Mouse (Mus musculus): ENCODE measurements around the gene Chd2. TPM values are rescaled to one million over a fixed set of nuclear protein-coding genes. Genes with fewer than 3 reads are reported as not detected.

Chd2 gene
- polyA plus RNA-seq, 1 experiment: 48.6 TPM

DNA sequence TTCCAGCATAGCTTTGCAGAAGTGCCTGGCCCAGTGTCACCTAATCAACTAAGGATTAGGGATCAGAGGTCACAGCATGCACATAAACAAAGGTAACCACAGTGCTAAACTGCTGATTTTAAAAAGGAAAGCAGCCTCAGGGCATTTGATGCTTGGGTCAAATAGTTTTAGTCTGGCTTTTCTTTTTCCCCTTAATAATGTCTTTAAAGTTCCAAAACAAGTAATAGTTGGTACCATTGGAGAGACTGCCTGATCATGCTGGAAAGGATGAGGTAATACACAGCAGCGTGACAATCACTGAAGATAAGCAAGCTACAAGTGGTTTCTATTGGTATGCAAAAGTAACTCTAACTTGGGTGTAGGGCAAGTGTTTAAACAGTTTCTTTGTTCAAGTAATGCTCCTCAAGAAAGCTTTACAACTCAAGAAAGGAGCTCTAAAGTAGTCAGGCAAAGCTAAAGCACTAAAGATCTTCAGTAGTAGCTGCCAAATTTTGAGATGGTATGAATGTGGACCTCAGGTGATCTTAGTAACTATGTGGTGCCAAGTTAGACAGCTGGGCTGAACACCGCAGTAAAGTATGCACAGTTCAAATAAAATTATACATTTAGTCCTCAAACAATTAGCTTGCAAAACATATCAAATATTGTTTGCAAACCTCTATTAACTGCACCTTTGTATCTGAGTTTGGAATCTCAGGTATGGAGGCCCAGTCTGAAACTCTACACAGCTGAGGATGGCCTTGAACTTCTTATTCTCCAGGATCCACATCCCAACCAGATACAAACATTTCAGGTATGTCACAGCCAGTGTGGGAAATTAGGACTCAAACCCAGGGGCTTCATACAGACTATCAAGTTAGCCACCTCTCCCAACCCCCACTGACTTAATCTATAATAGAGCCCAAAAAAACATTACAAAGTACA is 6.4 kb downstream of the Chd2 start:
- Histone ChIP-seq H3K36me3 (ENCODE audit: control insufficient read depth, insufficient read depth, low read length) (peaks cover 3% of the 10 kb centered on the region), H3K4me3 (ENCODE audit: extremely low read depth, insufficient read depth, insufficient read length) (no peak overlapping the region)

DNA sequence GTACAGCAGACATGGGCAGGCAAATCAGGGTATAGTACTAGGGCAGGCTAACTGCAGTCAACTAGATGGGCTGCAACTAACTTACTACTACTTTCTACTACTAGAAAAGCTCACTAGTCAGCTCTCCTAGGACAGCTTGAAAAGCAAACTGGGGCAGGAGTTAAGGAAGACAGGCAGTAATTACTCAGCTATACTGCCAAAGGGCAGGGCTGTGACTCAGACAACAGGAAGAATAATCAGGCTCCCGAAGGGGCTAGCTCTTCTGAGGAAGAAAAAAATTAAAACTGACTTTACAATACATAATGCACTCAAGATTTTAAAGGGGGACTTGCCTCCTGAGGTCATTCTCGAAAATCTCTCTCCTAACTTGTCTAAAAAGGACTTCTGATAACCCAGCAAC is 8.2 kb downstream of the Chd2 start:
- H3K27ac ChIP-seq (ENCODE audit: insufficient read depth, low read length): peak overlapping the region; percentile 74
- no peak overlapping the region for H3K4me3 ChIP-seq (ENCODE audit: extremely low read depth, insufficient read depth, insufficient read length)
- peaks cover 29% of the 10 kb centered on the region for H3K4me1 ChIP-seq (ENCODE audit: control insufficient read depth, insufficient read depth, insufficient read length)
- TF ChIP-seq CTCF (IDR thresholded peaks at IDR 0.05; ENCODE audit: extremely low read depth, insufficient read depth, insufficient read length, insufficient replicate concordance) (no peak), POLR2A (IDR thresholded peaks at IDR 0.05; ENCODE audit: low read depth, low read length) (no peak)
- no peak for DNase-seq (ENCODE audit: low read depth in 1 of 2, low spot score in 2 of 2)
- 37% methylated on average over 2 of the region's 2 CpGs for WGBS
- H3K27me3 ChIP-seq (ENCODE audit: control insufficient read depth, insufficient read depth, low read length): no peaks in the 10 kb centered on the region
- peaks cover 7% of the 10 kb centered on the region for H3K36me3 ChIP-seq (ENCODE audit: control insufficient read depth, insufficient read depth, low read length)

More for the DNA sequence above, 6.4 kb downstream of the Chd2 start:
- H3K27me3 ChIP-seq (ENCODE audit: control insufficient read depth, insufficient read depth, low read length): no peaks in the 10 kb centered on the region
- 71% methylated on average over 2 of the region's 2 CpGs for WGBS
- TF ChIP-seq CTCF (IDR thresholded peaks at IDR 0.05; ENCODE audit: extremely low read depth, insufficient read depth, insufficient read length, insufficient replicate concordance) (no peak), POLR2A (IDR thresholded peaks at IDR 0.05; ENCODE audit: low read depth, low read length) (no peak)
- no peak for DNase-seq (ENCODE audit: low read depth in 1 of 2, low spot score in 2 of 2)
- peaks cover 26% of the 10 kb centered on the region for H3K4me1 ChIP-seq (ENCODE audit: control insufficient read depth, insufficient read depth, insufficient read length)
- no peak overlapping the region for H3K27ac ChIP-seq (ENCODE audit: insufficient read depth, low read length)

DNA sequence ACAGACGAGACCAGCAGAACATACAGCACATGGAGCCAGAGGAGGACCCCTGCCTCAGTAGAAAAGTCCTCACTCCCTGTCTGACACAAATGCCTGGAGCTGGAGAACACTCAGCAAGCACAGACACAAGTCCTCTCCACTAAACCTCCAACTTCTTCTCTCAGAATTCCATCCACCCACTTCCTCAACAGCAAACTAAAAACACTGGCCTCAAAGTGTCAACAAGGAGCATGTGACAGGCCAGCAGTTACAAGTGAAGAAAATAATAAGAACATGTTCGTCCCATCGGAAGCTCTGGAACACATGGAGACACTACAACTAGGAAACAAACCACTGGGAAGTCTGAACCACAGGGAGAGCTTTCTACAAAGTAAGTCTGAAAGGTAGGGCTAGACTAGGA is 8.7 kb downstream of the Chd2 start:
- WGBS: 59% methylated on average over 3 of the region's 3 CpGs
- H3K4me1 ChIP-seq (ENCODE audit: control insufficient read depth, insufficient read depth, insufficient read length): peaks cover 29% of the 10 kb centered on the region
- no peak for TF ChIP-seq CTCF (IDR thresholded peaks at IDR 0.05; ENCODE audit: extremely low read depth, insufficient read depth, insufficient read length, insufficient replicate concordance)
- no peak for TF ChIP-seq POLR2A (IDR thresholded peaks at IDR 0.05; ENCODE audit: low read depth, low read length)
- no peak for DNase-seq (ENCODE audit: low read depth in 1 of 2, low spot score in 2 of 2)
- H3K27ac ChIP-seq (ENCODE audit: insufficient read depth, low read length): peak overlapping the region; percentile 74
- H3K4me3 ChIP-seq (ENCODE audit: extremely low read depth, insufficient read depth, insufficient read length): no peak overlapping the region
- H3K36me3 ChIP-seq (ENCODE audit: control insufficient read depth, insufficient read depth, low read length): peaks cover 7% of the 10 kb centered on the region
- no peaks in the 10 kb centered on the region for H3K27me3 ChIP-seq (ENCODE audit: control insufficient read depth, insufficient read depth, low read length)

DNA sequence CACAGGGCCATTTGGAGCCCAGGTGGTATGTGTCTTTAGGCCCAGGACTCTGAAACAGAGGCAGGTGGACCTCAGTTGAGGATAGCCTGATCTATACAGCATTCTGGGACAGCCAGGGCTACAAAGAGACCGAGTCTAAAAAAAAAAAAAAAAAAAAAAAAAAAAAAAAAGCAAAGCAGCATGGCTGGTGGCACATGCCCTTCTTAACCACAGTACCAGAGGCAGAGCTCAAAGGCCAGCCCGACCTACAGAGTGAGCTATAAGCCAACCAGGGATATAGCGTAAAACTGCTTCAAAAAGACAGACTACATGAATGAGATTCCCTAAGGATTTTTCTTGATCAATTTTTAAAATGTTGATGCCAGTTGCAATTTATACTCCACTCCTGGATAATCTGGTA is 9.5 kb downstream of the Chd2 start:
- H3K4me1 ChIP-seq (ENCODE audit: control insufficient read depth, insufficient read depth, insufficient read length): peaks cover 29% of the 10 kb centered on the region
- 50% methylated on average over 3 of the region's 3 CpGs for WGBS

DNA sequence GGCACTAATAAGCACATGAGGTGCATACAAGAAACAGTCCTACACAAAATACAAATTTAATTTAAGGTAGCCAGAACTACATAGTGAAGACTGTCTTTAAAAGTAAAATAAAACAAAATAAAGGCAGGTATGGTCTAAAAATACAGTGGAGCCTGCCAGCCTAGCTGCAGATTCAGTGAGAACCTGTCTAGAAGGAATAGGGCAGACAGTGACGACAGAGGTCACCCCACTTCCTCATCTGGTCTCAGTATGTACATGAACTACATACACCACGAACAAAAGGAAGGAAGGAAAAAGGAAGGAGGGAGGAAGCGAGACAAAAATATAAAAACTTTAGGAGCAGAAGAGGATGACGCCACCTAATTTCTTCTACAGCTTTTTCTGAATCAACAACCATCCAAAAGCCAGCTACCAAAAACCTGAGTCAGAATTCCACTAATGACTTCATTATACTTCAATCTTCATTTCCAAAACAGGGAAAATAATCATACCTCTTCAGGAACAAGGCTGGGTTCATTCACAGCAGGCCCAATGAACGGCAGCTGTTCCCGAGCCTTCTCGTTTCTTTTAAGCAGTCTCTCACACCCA is 10.0 kb downstream of the Chd2 start:
- 34% methylated on average over 7 of the region's 7 CpGs for WGBS
- peak overlapping the region; percentile 73 for H3K27ac ChIP-seq (ENCODE audit: insufficient read depth, low read length)
- peak; percentile 48 to 52 for DNase-seq (ENCODE audit: low read depth in 1 of 2, low spot score in 2 of 2)
- no peak overlapping the region for H3K4me3 ChIP-seq (ENCODE audit: extremely low read depth, insufficient read depth, insufficient read length)
- peaks cover 29% of the 10 kb centered on the region for H3K4me1 ChIP-seq (ENCODE audit: control insufficient read depth, insufficient read depth, insufficient read length)
- H3K36me3 ChIP-seq (ENCODE audit: control insufficient read depth, insufficient read depth, low read length): peaks cover 7% of the 10 kb centered on the region
- TF ChIP-seq CTCF (IDR thresholded peaks at IDR 0.05; ENCODE audit: extremely low read depth, insufficient read depth, insufficient read length, insufficient replicate concordance): no peak
- TF ChIP-seq POLR2A (IDR thresholded peaks at IDR 0.05; ENCODE audit: low read depth, low read length): no peak
- no peaks in the 10 kb centered on the region for H3K27me3 ChIP-seq (ENCODE audit: control insufficient read depth, insufficient read depth, low read length)

More for the DNA sequence above, 9.5 kb downstream of the Chd2 start:
- H3K27ac ChIP-seq (ENCODE audit: insufficient read depth, low read length): peak overlapping the region; percentile 30
- DNase-seq (ENCODE audit: low read depth in 1 of 2, low spot score in 2 of 2): no peak
- no peak overlapping the region for H3K4me3 ChIP-seq (ENCODE audit: extremely low read depth, insufficient read depth, insufficient read length)
- no peak for TF ChIP-seq CTCF (IDR thresholded peaks at IDR 0.05; ENCODE audit: extremely low read depth, insufficient read depth, insufficient read length, insufficient replicate concordance)
- TF ChIP-seq POLR2A (IDR thresholded peaks at IDR 0.05; ENCODE audit: low read depth, low read length): no peak
- no peaks in the 10 kb centered on the region for H3K27me3 ChIP-seq (ENCODE audit: control insufficient read depth, insufficient read depth, low read length)
- peaks cover 7% of the 10 kb centered on the region for H3K36me3 ChIP-seq (ENCODE audit: control insufficient read depth, insufficient read depth, low read length)

DNA sequence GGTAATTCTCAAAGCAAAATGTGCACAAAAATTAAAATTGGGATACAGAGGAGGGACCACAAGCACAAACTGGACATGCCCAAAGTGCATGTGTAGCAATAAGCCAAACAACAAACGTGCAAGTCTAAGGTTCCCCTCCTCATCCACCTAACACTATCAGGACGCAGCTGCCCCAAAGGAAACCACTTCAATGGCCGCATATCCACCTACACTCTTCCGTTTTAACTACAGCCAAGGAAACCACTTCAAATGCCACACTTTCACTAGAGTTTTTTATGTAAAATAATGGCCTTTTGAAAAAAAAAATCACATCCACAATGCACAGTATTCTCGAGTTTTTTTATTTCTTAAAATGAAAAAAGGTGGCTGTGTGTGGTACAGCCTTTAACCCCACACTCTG is 10.8 kb downstream of the Chd2 start:
- H3K36me3 ChIP-seq (ENCODE audit: control insufficient read depth, insufficient read depth, low read length): peaks cover 7% of the 10 kb centered on the region; the same call in 1 of the 2 replicates
- no peak overlapping the region for H3K4me3 ChIP-seq (ENCODE audit: extremely low read depth, insufficient read depth, insufficient read length)
- no peak for DNase-seq (ENCODE audit: low read depth in 1 of 2, low spot score in 2 of 2)
- TF ChIP-seq POLR2A (IDR thresholded peaks at IDR 0.05; ENCODE audit: low read depth, low read length) (no peak), CTCF (IDR thresholded peaks at IDR 0.05; ENCODE audit: extremely low read depth, insufficient read depth, insufficient read length, insufficient replicate concordance) (no peak)
- H3K27ac ChIP-seq (ENCODE audit: insufficient read depth, low read length): peak overlapping the region; percentile 73
- peaks cover 29% of the 10 kb centered on the region for H3K4me1 ChIP-seq (ENCODE audit: control insufficient read depth, insufficient read depth, insufficient read length)
- WGBS: 9% methylated on average over 5 of the region's 5 CpGs
- H3K27me3 ChIP-seq (ENCODE audit: control insufficient read depth, insufficient read depth, low read length): no peaks in the 10 kb centered on the region
